Mouse (Mus musculus): ENCODE results near the gene Tmed9.
A peak's percentile ranks its signal among the peaks of the same experiment; 100 is the strongest.
"Not testable (repeated sequence)": the region's sequence is repeated elsewhere in the genome, so short reads cannot be mapped to it uniquely, and the experiment has no call there.

Tmed9 gene

GRCm38 (mm10) chr13:55568524-55568923 lies 5.0 kb upstream of the Tmed9 start:
- not testable (repeated sequence) for DNase-seq

- DNase-seq = peak; percentile 53 to 59
These were observed 3.7 kb upstream of the Tmed9 start for GRCm38 (mm10) chr13:55569726-55570285.

- peak; percentile 67 to 70 for DNase-seq
These were observed 3.1 kb upstream of the Tmed9 start for GRCm38 (mm10) chr13:55570286-55570973.

- DNase-seq = peak; percentile 97 to 98
These were observed 2.3 kb upstream of the Tmed9 start, which contains the start of gene Fam193b for GRCm38 (mm10) chr13:55571027-55571751. TSS of gene Fam193b (minus strand) at chr13:55571120.

GRCm38 (mm10) chr13:55571977-55572376 lies 1.6 kb upstream of the Tmed9 start:
- DNase-seq = no peak

GRCm38 (mm10) chr13:55574321-55574720 lies 789 bp downstream of the Tmed9 start:
- DNase-seq = no peak

GRCm38 (mm10) chr13:55575932-55576331 lies 2.4 kb downstream of the Tmed9 start:
- no peak for DNase-seq

- not testable (repeated sequence) for DNase-seq
These were observed 3.3 kb downstream of the Tmed9 start for GRCm38 (mm10) chr13:55576872-55577271.

- no peak for DNase-seq
These were observed 4.6 kb downstream of the Tmed9 start for GRCm38 (mm10) chr13:55578086-55578485.

GRCm38 (mm10) chr13:55591961-55592490 lies 18.5 kb downstream of the Tmed9 start:
- DNase-seq = no peak

- DNase-seq = peak; percentile 96 to 98
These were observed 19.2 kb downstream of the Tmed9 start for GRCm38 (mm10) chr13:55592512-55593253.

GRCm38 (mm10) chr13:55593254-55593747 lies 19.8 kb downstream of the Tmed9 start:
- DNase-seq = no peak

- peak; percentile 84 to 86 for DNase-seq
These were observed 21.8 kb downstream of the Tmed9 start for GRCm38 (mm10) chr13:55595375-55595774.

GRCm38 (mm10) chr13:55596802-55597201 lies 23.3 kb downstream of the Tmed9 start:
- no peak for DNase-seq

GRCm38 (mm10) chr13:55599566-55600540 lies 26.3 kb downstream of the Tmed9 start, which contains the start of gene B4galt7:
TSS of gene B4galt7 (plus strand) at chr13:55599896.
- peak; percentile 91 to 95 for DNase-seq

- DNase-seq = no peak
These were observed 27.1 kb downstream of the Tmed9 start for GRCm38 (mm10) chr13:55600657-55601056.

GRCm38 (mm10) chr13:55601611-55602010 lies 28.1 kb downstream of the Tmed9 start:
- peak; percentile 89 to 93 for DNase-seq

- no peak for DNase-seq
These were observed 31.1 kb downstream of the Tmed9 start for GRCm38 (mm10) chr13:55604606-55605005.

GRCm38 (mm10) chr13:55606899-55607623 lies 33.5 kb downstream of the Tmed9 start:
- DNase-seq = no peak

- DNase-seq = no peak
These were observed 34.1 kb downstream of the Tmed9 start for GRCm38 (mm10) chr13:55607624-55608006.

GRCm38 (mm10) chr13:55611996-55612395 lies 38.5 kb downstream of the Tmed9 start:
- DNase-seq = no peak
